Mouse (Mus musculus) heart, embryonic 12.5 days (tissue): ENCODE measurements around the gene Olfr484. TPM values are rescaled to one million over a fixed set of nuclear protein-coding genes. Genes with fewer than 3 reads are reported as not detected.
"Not testable (repeated sequence)": the region's sequence is repeated elsewhere in the genome, so short reads cannot be mapped to it uniquely, and the experiment has no call there.

Experiments
- ATAC-seq: fragments of 200-750 bp; cut with Nextera tagmentation; 2 replicates; pipeline ENCODE4 v1.8.0; 2017; ENCODE audit warnings: moderate TSS enrichment, moderate library complexity; ENCODE audit not compliant: insufficient number of reproducible peaks, low FRiP score
- H3K27ac ChIP-seq: fragments of 300-500 bp; sonication (generic); 2 replicates; pipeline ENCODE4 v1.5.1; 2016; ENCODE audit warnings: mild to moderate bottlenecking, moderate library complexity; ENCODE audit not compliant: poor library complexity, severe bottlenecking
- H3K27me3 ChIP-seq: fragments of 300-500 bp; sonication (generic); replicated peaks from 2 replicates; pipeline ENCODE4 v1.6.1; 2016; ENCODE audit warnings: mild to moderate bottlenecking, moderate library complexity
- H3K36me3 ChIP-seq: fragments of 300-500 bp; sonication (generic); 2 replicates; pipeline ENCODE4 v1.6.1; 2016; ENCODE audit warnings: mild to moderate bottlenecking, moderate library complexity
- H3K4me1 ChIP-seq: fragments of 300-500 bp; sonication (generic); replicated peaks from 2 replicates; pipeline ENCODE4 v1.6.1; 2016; ENCODE audit warnings: mild to moderate bottlenecking
- H3K4me2 ChIP-seq: fragments of 300-500 bp; sonication (generic); 2 replicates; pipeline ENCODE4 v1.6.1; 2016; ENCODE audit warnings: mild to moderate bottlenecking, moderate library complexity
- H3K4me3 ChIP-seq: fragments of 300-500 bp; sonication (generic); 2 replicates; pipeline ENCODE4 v1.5.1; 2016; ENCODE audit warnings: mild to moderate bottlenecking
- H3K9ac ChIP-seq: fragments of 300-500 bp; sonication (generic); 2 replicates; pipeline ENCODE4 v1.6.1; 2016; ENCODE audit warnings: mild to moderate bottlenecking, moderate library complexity
- H3K9me3 ChIP-seq: fragments of 300-500 bp; sonication (generic); replicated peaks from 2 replicates; pipeline ENCODE4 v1.6.1; 2016; ENCODE audit warnings: mild to moderate bottlenecking, moderate library complexity
- WGBS: fragments of 180-500 bp; shearing (Covaris S2); methylation state at CpG from one replicate; pipeline ENCODE4 v1.1.7; 2016; 5-methylcytosine and 5-hydroxymethylcytosine counted together
- polyA plus RNA-seq: library from polyadenylated mRNA; unstranded; fragments of >200 nt; fragmentation: Nextera tagmentation; extraction: Ambion mirVana; gene quantifications from 2 replicates; pipeline ENCODE4 v1.2.1, GENCODE M21; 2016

Olfr484 gene
- not detected in 2 replicates for polyA plus RNA-seq

DNA sequence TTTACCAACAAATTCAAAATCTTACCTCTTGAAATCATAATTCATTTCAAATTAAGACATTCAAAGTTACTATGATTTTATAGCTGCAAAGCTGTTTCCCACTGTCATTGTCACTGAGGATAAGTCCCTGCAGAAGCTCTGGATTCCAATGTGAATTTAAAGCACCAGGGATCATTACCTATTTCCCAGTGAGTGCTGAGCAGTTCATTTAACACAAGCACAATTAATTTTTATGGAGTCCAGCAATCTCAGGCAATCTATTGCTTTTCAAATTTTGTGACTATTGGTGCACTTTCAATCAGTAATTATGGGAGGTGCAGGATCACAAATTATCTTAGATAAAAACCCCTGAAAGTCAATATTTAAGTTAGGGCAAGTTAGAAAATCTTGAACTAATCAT lies at the start of gene Olfr484:
Gene Olfr484, minus strand, starts transcription at position 101 of the 400 bp plus-strand sequence.
- H3K4me1 ChIP-seq, result no peaks in the 10 kb centered on the region
- H3K4me2 ChIP-seq, result no peak within 1 kb of the TSS
- H3K4me3 ChIP-seq, result no peak within 1 kb of the TSS
- no peaks in the 10 kb centered on the region for H3K27me3 ChIP-seq
- H3K36me3 ChIP-seq, result no peaks in the 10 kb centered on the region
- ATAC-seq, result no peak
- no peaks in the 10 kb centered on the region for H3K9me3 ChIP-seq
- H3K27ac ChIP-seq, result no peak within 1 kb of the TSS
- no peak within 1 kb of the TSS for H3K9ac ChIP-seq

GRCm38 (mm10) chr7:108172642-108173041 lies 45.4 kb upstream of the Olfr484 start, which contains the start of gene Olfr486:
Gene Olfr486, minus strand, starts transcription at chr7:108172742.
- not testable (repeated sequence) for H3K27ac ChIP-seq, H3K9ac ChIP-seq, ATAC-seq, H3K4me3 ChIP-seq, H3K36me3 ChIP-seq, H3K27me3 ChIP-seq, H3K4me2 ChIP-seq, H3K4me1 ChIP-seq
- peaks cover 10% of the 10 kb centered on the region for H3K9me3 ChIP-seq
- 88% methylated on average over 1 of the region's 1 CpGs for WGBS

- H3K36me3 ChIP-seq, result no peaks in the 10 kb centered on the region
- no peaks in the 10 kb centered on the region for H3K4me1 ChIP-seq
- H3K9me3 ChIP-seq, result no peaks in the 10 kb centered on the region
- ATAC-seq, result no peak
- H3K4me3 ChIP-seq, result no peak within 1 kb of the TSS
- no peaks in the 10 kb centered on the region for H3K27me3 ChIP-seq
- no peak within 1 kb of the TSS for H3K9ac ChIP-seq
- H3K4me2 ChIP-seq, result no peak within 1 kb of the TSS
- H3K27ac ChIP-seq, result no peak within 1 kb of the TSS
These were observed 32.5 kb upstream of the Olfr484 start, which contains the start of gene Olfr485 for GRCm38 (mm10) chr7:108159771-108160170. Gene Olfr485, minus strand, starts transcription at chr7:108159871.

DNA sequence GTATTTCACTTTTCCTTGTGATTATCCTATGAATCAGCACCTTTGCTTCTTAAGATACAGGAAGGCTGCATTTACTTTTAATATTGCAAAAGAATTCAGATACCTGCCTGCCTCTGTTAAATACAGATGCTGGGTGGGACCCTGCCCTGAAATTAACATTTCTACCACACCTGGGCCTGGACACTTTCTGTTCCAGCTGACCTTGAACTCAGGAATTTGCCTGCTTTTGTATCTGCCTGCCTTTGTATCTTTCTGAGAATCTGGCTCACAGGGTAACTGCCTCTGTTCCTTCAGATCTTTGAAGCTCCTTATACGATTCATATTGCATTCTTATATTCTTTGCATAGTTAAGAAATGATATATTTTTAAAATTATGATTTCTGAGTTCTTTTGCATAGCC lies 5.8 kb downstream of the Olfr484 start:
- no peak for ATAC-seq
- Histone ChIP-seq H3K9me3 (no peaks in the 10 kb centered on the region), H3K4me1 (no peaks in the 10 kb centered on the region), H3K4me2 (no peak overlapping the region), H3K36me3 (no peaks in the 10 kb centered on the region), H3K9ac (no peak overlapping the region), H3K27ac (no peak overlapping the region), H3K27me3 (no peaks in the 10 kb centered on the region), H3K4me3 (no peak overlapping the region)
- 46% methylated on average over 1 of the region's 1 CpGs for WGBS

- H3K4me1 ChIP-seq, result no peaks in the 10 kb centered on the region
- H3K27ac ChIP-seq, result no peak overlapping the region
- no peak overlapping the region for H3K4me2 ChIP-seq
- no peak overlapping the region for H3K4me3 ChIP-seq
- H3K9ac ChIP-seq, result no peak overlapping the region
- no peak for ATAC-seq
- H3K9me3 ChIP-seq, result no peaks in the 10 kb centered on the region
- no peaks in the 10 kb centered on the region for H3K36me3 ChIP-seq
- no peaks in the 10 kb centered on the region for H3K27me3 ChIP-seq
- 14% methylated on average over 1 of the region's 1 CpGs for WGBS
These were observed 6.6 kb downstream of the Olfr484 start for GRCm38 (mm10) chr7:108120681-108121080.

- H3K36me3 ChIP-seq, result no peaks in the 10 kb centered on the region
- H3K4me1 ChIP-seq, result no peaks in the 10 kb centered on the region
- H3K9me3 ChIP-seq, result no peaks in the 10 kb centered on the region
- no peak within 1 kb of the TSS for H3K9ac ChIP-seq
- no peak within 1 kb of the TSS for H3K4me3 ChIP-seq
- H3K27ac ChIP-seq, result no peak within 1 kb of the TSS
- WGBS, result 63% methylated on average over 1 of the region's 1 CpGs
- no peaks in the 10 kb centered on the region for H3K27me3 ChIP-seq
- ATAC-seq, result no peak
- H3K4me2 ChIP-seq, result no peak within 1 kb of the TSS
These were observed 26.7 kb downstream of the Olfr484 start, which contains the start of gene Olfr483 for GRCm38 (mm10) chr7:108100549-108100948. Gene Olfr483, plus strand, starts transcription at chr7:108100849.

DNA sequence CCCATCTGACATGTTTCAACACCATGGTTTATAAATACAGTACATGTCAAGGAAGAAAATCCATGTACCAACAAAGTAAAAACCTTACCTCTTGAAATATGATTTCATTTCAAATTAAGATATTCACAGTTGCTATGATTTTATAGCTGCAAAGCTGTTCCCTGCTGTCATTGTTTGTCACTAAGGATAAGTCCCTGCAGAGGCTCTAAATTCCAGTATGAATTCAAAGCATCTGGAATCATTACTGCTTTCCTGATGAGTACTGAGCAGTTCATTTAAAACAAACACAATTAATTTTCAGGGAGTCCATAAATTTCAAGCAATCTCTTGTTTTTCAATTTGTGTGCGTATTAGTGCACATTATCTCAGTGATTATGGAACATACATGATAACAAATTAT lies 29.8 kb downstream of the Olfr484 start, which contains the start of gene Olfr482:
Gene Olfr482, minus strand, starts transcription at position 101 of the 400 bp plus-strand sequence.
- no peak within 1 kb of the TSS for H3K4me2 ChIP-seq
- ATAC-seq, result no peak
- no peaks in the 10 kb centered on the region for H3K36me3 ChIP-seq
- no peaks in the 10 kb centered on the region for H3K4me1 ChIP-seq
- WGBS, result 67% methylated on average over 1 of the region's 1 CpGs
- no peak within 1 kb of the TSS for H3K9ac ChIP-seq
- H3K4me3 ChIP-seq, result no peak within 1 kb of the TSS
- no peaks in the 10 kb centered on the region for H3K27me3 ChIP-seq
- H3K9me3 ChIP-seq, result no peaks in the 10 kb centered on the region
- H3K27ac ChIP-seq, result no peak within 1 kb of the TSS

GRCm38 (mm10) chr7:108079555-108079954 lies 47.7 kb downstream of the Olfr484 start, which contains the start of gene Olfr481:
Gene Olfr481, plus strand, starts transcription at chr7:108079855.
- no peak for ATAC-seq
- Histone ChIP-seq H3K27me3 (no peaks in the 10 kb centered on the region), H3K9me3 (peaks cover 3% of the 10 kb centered on the region; the same call in 1 of the 2 replicates), H3K36me3 (no peaks in the 10 kb centered on the region), H3K27ac (no peak within 1 kb of the TSS), H3K4me3 (no peak within 1 kb of the TSS), H3K4me1 (no peaks in the 10 kb centered on the region), H3K4me2 (no peak within 1 kb of the TSS), H3K9ac (no peak within 1 kb of the TSS)

Other genes starting within 250 kb of the Olfr484 start
- not detected in 2 replicates for gene Olfr472, start 229.5 kb downstream of the Olfr484 start, polyA plus RNA-seq
- not detected in 2 replicates for gene Olfr473, start 197.0 kb downstream of the Olfr484 start, polyA plus RNA-seq
- not detected in 2 replicates for gene Olfr474, start 172.8 kb downstream of the Olfr484 start, polyA plus RNA-seq
- not detected in 2 replicates for gene Olfr476, start 162.6 kb downstream of the Olfr484 start, polyA plus RNA-seq
- not detected in 2 replicates for gene Olfr477, start 140.8 kb downstream of the Olfr484 start, polyA plus RNA-seq
- gene Olfr478, start 93.5 kb downstream of the Olfr484 start, polyA plus RNA-seq, result not detected in 2 replicates
- gene Olfr479, start 76.8 kb downstream of the Olfr484 start, polyA plus RNA-seq, result not detected in 2 replicates
- gene Olfr480, start 60.1 kb downstream of the Olfr484 start, polyA plus RNA-seq, result not detected in 2 replicates
- gene Olfr481, start 47.6 kb downstream of the Olfr484 start, polyA plus RNA-seq, result not detected in 2 replicates
- not detected in 2 replicates for gene Olfr482, start 29.9 kb downstream of the Olfr484 start, polyA plus RNA-seq
- not detected in 2 replicates for gene Olfr483, start 26.6 kb downstream of the Olfr484 start, polyA plus RNA-seq
- gene Olfr485, start 32.4 kb upstream of the Olfr484 start, polyA plus RNA-seq, result not detected in 2 replicates
- gene Olfr486, start 45.3 kb upstream of the Olfr484 start, polyA plus RNA-seq, result not detected in 2 replicates
- gene Olfr487, start 87.2 kb upstream of the Olfr484 start, polyA plus RNA-seq, result not detected in 2 replicates
- gene Olfr488, start 130.9 kb upstream of the Olfr484 start, polyA plus RNA-seq, result not detected in 2 replicates
- gene Olfr490, start 161.5 kb upstream of the Olfr484 start, polyA plus RNA-seq, result not detected in 2 replicates
- not detected in 2 replicates for gene Olfr491, start 186.0 kb upstream of the Olfr484 start, polyA plus RNA-seq
- not detected in 2 replicates for gene Olfr492, start 196.2 kb upstream of the Olfr484 start, polyA plus RNA-seq
- gene Olfr493, start 219.5 kb upstream of the Olfr484 start, polyA plus RNA-seq, result not detected in 2 replicates
- gene Olfr494, start 237.9 kb upstream of the Olfr484 start, polyA plus RNA-seq, result not detected in 2 replicates